Mouse (Mus musculus) layer of hippocampus, adult 2 months (tissue): ENCODE measurements around the gene Nfe2l1. TPM values are rescaled to one million over a fixed set of nuclear protein-coding genes. Genes with fewer than 3 reads are reported as not detected.

Experiments used
- DNase-seq, 2 experiments: peaks; one replicate each; pipeline ENCODE4 v3.0.0; 2022; ENCODE audit warnings: low spot score in 2 of 2
- H3K27ac ChIP-seq: fragments of 200-600 bp; 2 replicates; pipeline ENCODE4 v1.8.1; 2022
- H3K4me3 ChIP-seq: fragments of 200-600 bp; 2 replicates; pipeline ENCODE4 v1.8.1; 2022; ENCODE audit warnings: mild to moderate bottlenecking
- CTCF ChIP-seq: fragments of 200-600 bp; conservative IDR thresholded peaks from 2 replicates; pipeline ENCODE4 v1.8.1; 2022; ENCODE audit warnings: antibody characterized with exemption, mild to moderate bottlenecking, moderate library complexity
- total RNA-seq, 2 experiments: library from RNA; stranded (reverse); gene quantifications; 2 replicates each; pipeline ENCODE4 v1.2.3; 2021

Gene Nfe2l1
- total RNA-seq, 2 experiments from 2014 or later = 221 to 229 TPM

DNA sequence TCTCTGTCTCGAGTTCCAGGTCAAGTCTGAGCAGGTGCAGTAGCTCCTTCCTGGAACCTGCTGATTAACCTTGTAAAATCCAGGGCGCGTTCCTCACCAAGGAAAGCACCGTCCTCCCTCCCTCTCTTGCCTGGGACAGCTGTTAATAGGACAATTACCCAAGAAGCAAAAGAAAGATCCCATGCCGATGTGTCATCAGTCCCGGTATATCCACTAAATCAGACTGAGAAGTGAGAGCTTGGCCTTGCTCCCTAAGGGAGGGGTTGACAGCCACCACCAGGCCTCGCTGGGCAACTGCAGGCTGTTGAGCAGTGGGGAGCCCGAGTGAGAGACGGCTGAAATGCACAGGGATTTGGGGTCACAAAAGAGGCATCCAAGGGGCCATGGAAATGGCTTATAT lies 7.5 kb upstream of the Nfe2l1 start:
- peak; percentile 50 for TF ChIP-seq CTCF
- Histone ChIP-seq H3K4me3 (no peak overlapping the region), H3K27ac (no peak overlapping the region)
- no peak for DNase-seq

DNA sequence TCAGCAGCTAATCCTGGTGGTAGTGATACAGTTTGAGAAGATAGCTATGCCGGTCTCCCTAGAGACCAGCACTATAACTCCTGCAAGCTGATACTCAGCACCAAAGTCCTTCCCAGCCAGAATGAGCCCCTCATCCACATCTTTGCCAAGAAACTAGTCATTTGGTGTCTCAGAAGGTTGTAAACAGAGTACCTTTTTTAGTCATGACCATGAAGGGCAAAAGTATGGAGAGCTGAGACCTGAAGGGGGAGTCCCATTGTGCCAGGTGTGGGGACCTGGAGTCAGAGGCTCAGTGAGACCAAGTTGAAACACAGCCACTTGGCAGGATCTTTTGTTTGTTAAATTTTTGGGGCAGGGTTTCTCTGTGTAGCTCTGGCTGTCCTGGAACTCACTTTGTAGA lies 4.4 kb upstream of the Nfe2l1 start:
- TF ChIP-seq CTCF = no peak
- Histone ChIP-seq H3K27ac (no peak overlapping the region), H3K4me3 (no peak overlapping the region)
- no peak for DNase-seq

- H3K27ac ChIP-seq = no peak overlapping the region
- no peak overlapping the region for H3K4me3 ChIP-seq
- DNase-seq = no peak
- TF ChIP-seq CTCF = no peak
These were observed 3.2 kb upstream of the Nfe2l1 start for GRCm38 (mm10) chr11:96832973-96833372.

GRCm38 (mm10) chr11:96832541-96832940 lies 2.8 kb upstream of the Nfe2l1 start:
- TF ChIP-seq CTCF = no peak
- H3K27ac ChIP-seq = no peak overlapping the region

GRCm38 (mm10) chr11:96831516-96831915 lies 1.7 kb upstream of the Nfe2l1 start:
- TF ChIP-seq CTCF = no peak

More at GRCm38 (mm10) chr11:96832541-96832940, 2.8 kb upstream of the Nfe2l1 start:
- no peak overlapping the region for H3K4me3 ChIP-seq
- no peak for DNase-seq

DNA sequence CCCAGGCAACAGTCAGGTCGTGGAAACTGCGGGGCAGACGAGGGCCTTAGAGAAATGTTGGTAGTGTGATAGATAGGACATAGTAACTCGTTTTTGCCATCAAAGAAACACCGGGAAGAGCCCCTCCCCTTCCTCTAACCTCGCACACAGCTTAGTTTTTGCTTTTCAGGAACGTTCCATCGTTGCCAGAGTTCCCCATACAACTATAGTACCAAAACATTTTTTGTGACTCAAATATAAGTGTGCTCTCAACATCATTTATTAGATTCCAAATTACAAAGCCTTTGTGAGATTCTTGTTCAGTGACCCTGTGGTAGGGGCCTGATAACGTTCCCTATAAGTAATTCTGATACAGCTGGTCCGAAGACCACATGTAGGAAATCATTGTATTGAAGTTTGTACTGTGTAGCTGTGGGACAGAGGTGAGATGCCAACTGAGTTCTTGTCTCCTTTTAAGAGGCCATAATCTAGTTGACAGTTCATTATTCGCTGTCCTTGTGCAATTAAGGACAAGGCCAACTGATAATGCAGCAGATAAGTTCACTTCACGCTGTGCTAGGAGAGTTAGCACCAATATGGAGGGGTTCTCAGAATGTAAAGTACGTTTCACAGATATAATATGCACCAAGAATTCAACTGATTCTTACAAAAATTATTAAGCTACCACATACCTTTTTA lies 910 bp upstream of the Nfe2l1 start:
- H3K27ac ChIP-seq = peak overlapping the region; percentile 99
- DNase-seq = no peak
- no peak for TF ChIP-seq CTCF
- H3K4me3 ChIP-seq = peak overlapping the region; percentile 98

More at GRCm38 (mm10) chr11:96831516-96831915, 1.7 kb upstream of the Nfe2l1 start:
- no peak overlapping the region for H3K27ac ChIP-seq
- no peak overlapping the region for H3K4me3 ChIP-seq
- no peak for DNase-seq

DNA sequence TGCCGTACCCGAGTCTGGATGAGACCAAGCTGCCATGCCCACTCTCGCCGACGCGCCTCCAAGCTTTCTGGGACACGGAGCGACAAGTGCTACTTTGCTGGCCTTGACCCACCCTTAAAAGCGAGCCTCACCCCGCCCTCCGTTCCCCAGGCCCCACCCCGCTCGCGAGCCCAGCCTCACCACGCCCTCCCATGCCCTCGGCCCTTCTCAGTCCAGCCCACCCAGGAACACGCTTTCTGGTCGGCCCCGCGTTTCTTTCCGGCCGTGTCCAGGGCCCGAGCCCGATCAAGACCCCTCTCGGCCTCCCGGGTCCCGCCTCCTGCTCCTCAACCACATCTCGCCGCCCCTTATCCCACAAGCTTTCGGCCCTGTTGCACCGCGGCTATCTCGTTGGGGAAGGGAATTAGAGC lies 360 bp downstream of the Nfe2l1 start:
- peak; percentile 35 for TF ChIP-seq CTCF
- DNase-seq = peak; percentile 46 to 57
- Histone ChIP-seq H3K4me3 (peak overlapping the region; percentile 98), H3K27ac (peak overlapping the region; percentile 99)

GRCm38 (mm10) chr11:96828881-96829280 lies 887 bp downstream of the Nfe2l1 start:
- no peak for DNase-seq
- TF ChIP-seq CTCF = no peak
- Histone ChIP-seq H3K4me3 (peak overlapping the region; percentile 98), H3K27ac (peak overlapping the region; percentile 99)

- no peak for TF ChIP-seq CTCF
- H3K4me3 ChIP-seq = no peak overlapping the region; the same call in 1 of the 2 replicates
- no peak for DNase-seq
- peak overlapping the region; percentile 99 for H3K27ac ChIP-seq
These were observed 1.9 kb downstream of the Nfe2l1 start for GRCm38 (mm10) chr11:96827917-96828316.

GRCm38 (mm10) chr11:96827062-96827581 lies 2.6 kb downstream of the Nfe2l1 start:
- Histone ChIP-seq H3K27ac (peak overlapping the region; percentile 97; the same call in 1 of the 2 replicates), H3K4me3 (peak overlapping the region; percentile 18; the same call in 1 of the 2 replicates)

GRCm38 (mm10) chr11:96826481-96826880 lies 3.3 kb downstream of the Nfe2l1 start:
- DNase-seq = no peak
- TF ChIP-seq CTCF = no peak
- H3K4me3 ChIP-seq = peak overlapping the region; percentile 22; the same call in 1 of the 2 replicates
- peak overlapping the region; percentile 97 for H3K27ac ChIP-seq

More at GRCm38 (mm10) chr11:96827062-96827581, 2.6 kb downstream of the Nfe2l1 start:
- TF ChIP-seq CTCF = no peak
- no peak for DNase-seq

DNA sequence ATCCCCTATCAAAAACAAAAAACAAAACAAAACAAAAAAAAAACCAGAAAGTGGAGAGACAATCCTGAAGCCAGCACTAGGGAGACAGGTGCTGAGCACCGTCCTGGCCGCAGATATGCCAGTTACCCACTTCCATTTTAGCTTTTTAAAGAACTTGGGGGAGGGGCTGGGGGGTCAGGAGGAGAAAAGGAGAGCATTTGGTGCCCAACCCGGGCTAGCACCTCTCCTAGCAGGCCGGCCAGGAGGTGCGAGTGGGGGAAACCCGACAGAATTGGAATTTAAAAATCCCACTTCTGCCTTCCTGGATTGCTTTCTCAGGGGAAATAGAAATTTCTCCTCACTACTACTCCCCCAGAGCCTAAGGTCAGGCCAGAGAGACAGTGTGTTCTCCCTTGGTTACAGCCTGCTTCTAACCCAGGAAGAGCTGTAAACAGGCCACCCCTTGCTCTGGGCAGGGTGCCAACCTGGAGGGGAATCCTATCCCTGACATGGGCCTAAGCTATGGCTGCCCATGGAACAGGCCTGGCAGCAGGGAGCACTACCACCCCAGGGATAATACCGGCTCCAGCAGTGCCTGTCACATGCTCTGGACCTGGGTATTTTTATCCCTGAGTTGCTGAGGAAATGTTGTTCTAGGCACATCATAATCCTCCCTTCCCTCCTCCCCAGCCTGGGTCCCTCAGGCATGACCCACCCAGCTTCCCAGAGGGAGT lies 4.8 kb downstream of the Nfe2l1 start:
- H3K27ac ChIP-seq = peak overlapping the region; percentile 97
- no peak for TF ChIP-seq CTCF
- no peak for DNase-seq
- peak overlapping the region; percentile 73 for H3K4me3 ChIP-seq
